Mouse (Mus musculus): ENCODE measurements around the gene Tbc1d1.

DNA sequence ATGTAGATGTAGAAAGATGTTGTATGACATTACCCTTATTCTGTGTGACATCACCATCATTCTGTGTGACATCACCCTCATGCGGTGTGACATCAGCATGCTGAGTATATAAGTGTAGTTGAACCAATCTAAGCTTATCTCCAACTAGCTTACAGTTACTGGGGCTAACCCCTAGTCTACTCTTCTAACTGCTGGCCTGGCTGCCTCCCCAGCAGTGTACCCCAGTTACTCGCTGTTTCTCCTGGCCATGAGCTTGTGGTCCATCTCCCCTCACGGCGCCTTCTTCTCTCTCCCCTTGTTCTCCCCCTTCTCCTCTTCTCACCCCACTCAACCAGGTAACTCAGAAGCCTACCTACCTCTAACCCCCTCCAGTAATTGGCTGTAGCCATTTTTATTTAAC, 64.7 kb downstream of the Tbc1d1 start:
- TF ChIP-seq CHD2 (IDR thresholded peaks at IDR 0.05; ENCODE audit: low read depth, low read length) (no peak), ZNF384 (IDR thresholded peaks at IDR 0.05; ENCODE audit: low read depth, low read length) (no peak), MAFK (IDR thresholded peaks at IDR 0.05; ENCODE audit: insufficient read depth, low read depth, low read length) (no peak), HCFC1 (IDR thresholded peaks at IDR 0.05; ENCODE audit: borderline replicate concordance, insufficient read depth, low read length) (no peak)

Data from ES-E14 (cell line).